Mouse (Mus musculus) adipocyte (in vitro differentiated cells): ENCODE data around the gene Olfr1261.

ENCODE experiments used
- DNase-seq: peaks from one replicate; pipeline ENCODE4 v3.0.0-alpha.2; 2016; ENCODE audit warnings: low spot score

Olfr1261 gene

GRCm38 (mm10) chr2:89990921-89991320 is at the start of gene Olfr1261:
Olfr1261 (plus strand) TSS chr2:89991221.
- DNase-seq, result no peak

- no peak for DNase-seq
Measured at GRCm38 (mm10) chr2:89948564-89948963, 42.5 kb upstream of the Olfr1261 start, which contains the start of gene Olfr1259. Olfr1259 (minus strand) TSS chr2:89948664.

GRCm38 (mm10) chr2:89974184-89974583 is 16.8 kb upstream of the Olfr1261 start, which contains the start of gene Olfr1260:
Olfr1260 (plus strand) TSS chr2:89974340.
- DNase-seq, result no peak

- no peak for DNase-seq
Measured at GRCm38 (mm10) chr2:89977709-89978108, 13.3 kb upstream of the Olfr1261 start.

GRCm38 (mm10) chr2:89999845-90000244 is 8.8 kb downstream of the Olfr1261 start, which contains the start of gene Olfr1262:
Olfr1262 (plus strand) TSS chr2:90000145.
- no peak for DNase-seq

GRCm38 (mm10) chr2:90011831-90012230 is 20.8 kb downstream of the Olfr1261 start, which contains the start of gene Olfr1263:
Olfr1263 (plus strand) TSS chr2:90012131.
- DNase-seq, result no peak

GRCm38 (mm10) chr2:90025477-90025876 is 34.5 kb downstream of the Olfr1261 start, which contains the start of gene Olfr1264:
Olfr1264 (minus strand) TSS chr2:90025577.
- DNase-seq, result no peak

- no peak for DNase-seq
Measured at GRCm38 (mm10) chr2:90035037-90035436, 44.0 kb downstream of the Olfr1261 start, which contains the start of gene Olfr1265. Olfr1265 (plus strand) TSS chr2:90035337.
